Mouse (Mus musculus): ENCODE data around the gene Ogg1. TPM values are rescaled to one million over a fixed set of nuclear protein-coding genes. Genes with fewer than 3 reads are reported as not detected.

The Ogg1 gene
- 13.7 and 14.3 TPM in 2 replicates for polyA plus RNA-seq (2012; rRNA removed)

DNA sequence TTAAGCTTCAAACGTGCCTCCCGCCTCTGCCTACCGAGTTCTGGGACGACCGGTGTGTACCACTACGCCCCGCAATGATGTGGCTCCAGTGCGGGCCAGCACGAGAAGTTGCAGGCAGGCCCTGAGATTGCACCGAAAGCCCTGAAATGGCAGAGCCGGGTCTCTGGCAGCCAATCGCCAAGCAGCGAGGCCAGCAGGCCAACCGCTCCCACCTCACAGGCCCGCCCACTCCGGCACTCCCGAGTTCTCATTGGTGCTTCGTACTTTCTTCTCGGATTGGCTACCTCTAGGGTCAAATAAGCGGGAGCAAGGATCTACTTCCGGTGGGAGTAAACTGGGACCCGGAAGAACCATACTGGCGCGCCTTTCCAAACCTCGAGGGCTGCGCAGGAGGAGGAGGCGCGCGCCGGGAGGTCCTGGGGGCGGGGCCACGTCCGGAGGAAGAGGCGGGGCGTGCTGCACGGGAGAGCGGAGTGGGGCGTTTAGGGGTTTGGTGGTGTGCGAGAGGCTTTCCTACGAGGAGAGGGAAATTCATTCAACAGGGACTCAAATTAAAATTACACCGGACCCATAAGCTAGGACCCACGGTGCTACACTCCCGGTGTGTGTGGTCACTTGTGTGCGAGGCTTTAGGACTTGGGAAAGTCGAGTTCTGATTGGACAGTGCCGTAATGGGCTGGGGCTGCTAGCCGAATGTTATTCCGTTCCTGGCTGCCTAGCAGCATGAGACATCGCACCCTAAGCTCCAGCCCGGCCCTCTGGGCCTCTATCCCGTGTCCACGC lies at the start of gene Ogg1:
Gene Ogg1, plus strand, starts transcription at position 440 of the 783 bp plus-strand sequence.
- Histone ChIP-seq H3K4me1 (ENCODE audit: control insufficient read depth, insufficient read depth, low read length) (no peaks in the 10 kb centered on the region), H3K27ac (ENCODE audit: insufficient read depth, low read length) (peak within 1 kb of the TSS; percentile 41), H3K4me3 (ENCODE audit: insufficient read depth, low read length) (peak within 1 kb of the TSS; percentile 69)
- TF ChIP-seq CTCF (IDR thresholded peaks at IDR 0.05; ENCODE audit: extremely low read depth, insufficient read depth, low read length) (no peak), POLR2A (IDR thresholded peaks at IDR 0.05; ENCODE audit: extremely low read depth, insufficient read depth, low read length) (peak; percentile 91)

DNA sequence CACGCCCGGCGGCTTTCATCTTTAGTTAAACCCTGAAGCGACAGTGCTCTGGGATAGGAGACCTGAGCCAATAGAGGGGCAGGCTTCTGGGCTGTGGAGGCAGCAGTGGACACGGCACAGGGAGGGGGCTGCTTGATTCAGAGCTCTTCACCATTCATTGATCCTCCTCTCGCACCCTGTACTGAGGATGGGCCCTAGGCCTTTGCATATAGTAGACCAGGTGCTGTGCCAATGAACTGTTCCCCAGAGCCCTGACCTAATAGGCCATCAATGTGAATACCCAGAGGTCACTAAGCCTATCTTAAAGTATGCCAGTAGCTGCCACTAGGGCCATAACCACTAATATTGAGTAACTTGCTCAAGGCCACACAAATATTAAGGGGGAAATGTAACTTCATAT lies 45.1 kb upstream of the Ogg1 start:
- H3K27ac ChIP-seq (ENCODE audit: insufficient read depth, low read length) = no peak overlapping the region
- no peak for TF ChIP-seq CTCF (IDR thresholded peaks at IDR 0.05; ENCODE audit: extremely low read depth, insufficient read depth, low read length)
- no peak for TF ChIP-seq POLR2A (IDR thresholded peaks at IDR 0.05; ENCODE audit: extremely low read depth, insufficient read depth, low read length)
- H3K4me3 ChIP-seq (ENCODE audit: insufficient read depth, low read length) = peak overlapping the region; percentile 56; the same call in 1 of the 2 replicates
- no peaks in the 10 kb centered on the region for H3K4me1 ChIP-seq (ENCODE audit: control insufficient read depth, insufficient read depth, low read length)

GRCm38 (mm10) chr6:113282101-113282802 lies 44.5 kb upstream of the Ogg1 start, which contains the start of gene Cpne9:
Cpne9 (plus strand) TSS chr6:113282307.
- Histone ChIP-seq H3K27ac (ENCODE audit: insufficient read depth, low read length) (no peak within 1 kb of the TSS), H3K4me1 (ENCODE audit: control insufficient read depth, insufficient read depth, low read length) (0 out of 2 replicates have a peak, but pooled peaks cover 1% of the 10 kb centered on the region), H3K4me3 (ENCODE audit: insufficient read depth, low read length) (peak within 1 kb of the TSS; percentile 56)
- TF ChIP-seq CTCF (IDR thresholded peaks at IDR 0.05; ENCODE audit: extremely low read depth, insufficient read depth, low read length) (no peak), POLR2A (IDR thresholded peaks at IDR 0.05; ENCODE audit: extremely low read depth, insufficient read depth, low read length) (no peak)

DNA sequence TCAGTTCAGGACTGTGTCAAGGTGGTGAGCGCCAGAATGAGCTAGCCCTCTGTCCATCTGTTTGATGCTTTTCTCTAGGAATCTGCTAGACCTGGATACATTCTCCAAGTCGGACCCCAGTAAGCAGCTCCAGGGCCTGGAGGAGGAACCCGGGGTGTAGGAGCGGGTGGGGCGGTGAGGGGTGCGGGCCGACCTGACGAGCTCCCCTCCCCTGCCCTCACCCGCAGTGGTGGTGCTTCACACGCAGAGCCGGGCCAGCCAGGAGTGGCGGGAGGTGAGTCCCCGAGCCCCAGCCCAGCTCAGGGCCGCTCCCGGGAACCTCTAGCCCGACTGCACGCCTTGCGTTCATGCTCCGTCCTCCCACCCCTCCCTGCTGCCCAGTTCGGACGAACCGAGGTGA lies 43.8 kb upstream of the Ogg1 start:
- Histone ChIP-seq H3K4me3 (ENCODE audit: insufficient read depth, low read length) (peak overlapping the region; percentile 56), H3K27ac (ENCODE audit: insufficient read depth, low read length) (no peak overlapping the region), H3K4me1 (ENCODE audit: control insufficient read depth, insufficient read depth, low read length) (0 out of 2 replicates have a peak, but pooled peaks cover 1% of the 10 kb centered on the region)
- TF ChIP-seq CTCF (IDR thresholded peaks at IDR 0.05; ENCODE audit: extremely low read depth, insufficient read depth, low read length) (no peak), POLR2A (IDR thresholded peaks at IDR 0.05; ENCODE audit: extremely low read depth, insufficient read depth, low read length) (no peak)

DNA sequence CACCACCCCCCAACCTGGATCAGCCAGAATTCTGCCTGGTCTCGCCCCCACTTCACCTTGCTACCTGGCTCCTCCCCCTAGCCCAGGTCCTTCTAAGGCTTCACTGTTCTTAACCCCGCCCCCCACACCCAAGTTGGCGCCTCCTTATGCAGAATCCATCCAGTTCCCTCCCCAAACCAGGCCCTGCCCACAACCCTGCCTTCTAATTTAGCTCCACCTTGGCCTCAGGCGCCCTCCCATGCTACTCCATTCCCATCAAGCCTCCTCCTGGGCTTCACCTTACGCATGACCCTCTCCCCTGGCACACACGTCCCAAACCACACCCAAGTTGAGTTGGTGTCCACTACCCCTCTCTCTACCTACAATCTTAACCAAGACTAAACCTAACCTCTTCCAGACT lies 43.3 kb upstream of the Ogg1 start:
- TF ChIP-seq CTCF (IDR thresholded peaks at IDR 0.05; ENCODE audit: extremely low read depth, insufficient read depth, low read length) = no peak
- no peak for TF ChIP-seq POLR2A (IDR thresholded peaks at IDR 0.05; ENCODE audit: extremely low read depth, insufficient read depth, low read length)
- Histone ChIP-seq H3K27ac (ENCODE audit: insufficient read depth, low read length) (no peak overlapping the region), H3K4me1 (ENCODE audit: control insufficient read depth, insufficient read depth, low read length) (0 out of 2 replicates have a peak, but pooled peaks cover 1% of the 10 kb centered on the region), H3K4me3 (ENCODE audit: insufficient read depth, low read length) (peak overlapping the region; percentile 56)

GRCm38 (mm10) chr6:113284931-113285330 lies 41.8 kb upstream of the Ogg1 start:
- Histone ChIP-seq H3K4me3 (ENCODE audit: insufficient read depth, low read length) (no peak overlapping the region), H3K4me1 (ENCODE audit: control insufficient read depth, insufficient read depth, low read length) (0 out of 2 replicates have a peak, but pooled peaks cover 1% of the 10 kb centered on the region), H3K27ac (ENCODE audit: insufficient read depth, low read length) (no peak overlapping the region)
- no peak for TF ChIP-seq POLR2A (IDR thresholded peaks at IDR 0.05; ENCODE audit: extremely low read depth, insufficient read depth, low read length)
- no peak for TF ChIP-seq CTCF (IDR thresholded peaks at IDR 0.05; ENCODE audit: extremely low read depth, insufficient read depth, low read length)

- Histone ChIP-seq H3K4me1 (ENCODE audit: control insufficient read depth, insufficient read depth, low read length) (0 out of 2 replicates have a peak, but pooled peaks cover 1% of the 10 kb centered on the region), H3K4me3 (ENCODE audit: insufficient read depth, low read length) (no peak overlapping the region), H3K27ac (ENCODE audit: insufficient read depth, low read length) (no peak overlapping the region)
- TF ChIP-seq POLR2A (IDR thresholded peaks at IDR 0.05; ENCODE audit: extremely low read depth, insufficient read depth, low read length) = no peak
- TF ChIP-seq CTCF (IDR thresholded peaks at IDR 0.05; ENCODE audit: extremely low read depth, insufficient read depth, low read length) = no peak
These were observed 40.5 kb upstream of the Ogg1 start for GRCm38 (mm10) chr6:113286316-113286715.

DNA sequence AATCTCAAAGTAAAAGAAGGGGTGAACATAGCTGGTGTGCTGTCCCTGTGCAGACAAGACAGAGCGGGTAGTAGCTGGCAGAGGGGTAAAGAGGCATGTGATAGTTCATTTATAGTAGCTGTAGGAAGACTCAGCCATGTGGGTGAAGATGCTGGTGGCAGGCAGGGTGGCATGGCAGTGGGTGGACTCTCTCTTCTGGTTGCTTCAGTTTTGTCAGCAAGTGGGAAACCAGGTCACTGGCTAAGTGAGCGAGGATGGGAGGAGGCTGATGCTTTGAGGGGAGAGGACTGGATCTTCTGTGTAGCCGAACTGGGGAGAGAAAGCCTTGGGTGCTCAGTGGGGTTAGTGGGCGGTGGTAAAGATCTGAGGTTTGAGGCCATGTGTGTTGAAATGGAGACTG lies 39.5 kb upstream of the Ogg1 start:
- TF ChIP-seq CTCF (IDR thresholded peaks at IDR 0.05; ENCODE audit: extremely low read depth, insufficient read depth, low read length) (no peak), POLR2A (IDR thresholded peaks at IDR 0.05; ENCODE audit: extremely low read depth, insufficient read depth, low read length) (no peak)
- no peak overlapping the region for H3K4me3 ChIP-seq (ENCODE audit: insufficient read depth, low read length)
- H3K4me1 ChIP-seq (ENCODE audit: control insufficient read depth, insufficient read depth, low read length) = 0 out of 2 replicates have a peak, but pooled peaks cover 1% of the 10 kb centered on the region
- H3K27ac ChIP-seq (ENCODE audit: insufficient read depth, low read length) = no peak overlapping the region

DNA sequence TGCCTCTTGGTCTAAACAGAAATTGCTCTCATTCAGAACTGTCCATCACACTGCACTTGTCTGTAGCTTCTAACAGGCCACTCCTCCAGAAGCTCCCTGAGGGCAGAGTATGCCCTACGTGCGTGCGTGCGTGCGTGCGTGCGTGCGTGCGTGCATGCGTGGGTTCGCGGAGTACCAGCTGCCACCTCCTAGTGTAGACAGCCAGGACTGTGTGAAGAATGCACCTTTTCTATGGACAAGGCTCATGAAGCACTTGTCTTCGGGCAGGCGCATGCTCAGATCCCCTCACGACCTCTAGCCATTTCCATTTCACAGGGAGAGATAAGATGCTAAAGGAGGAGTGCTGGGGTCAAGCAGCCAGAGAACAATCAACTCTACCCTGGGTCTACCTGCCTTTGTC lies 37.4 kb upstream of the Ogg1 start:
- no peak for TF ChIP-seq CTCF (IDR thresholded peaks at IDR 0.05; ENCODE audit: extremely low read depth, insufficient read depth, low read length)
- TF ChIP-seq POLR2A (IDR thresholded peaks at IDR 0.05; ENCODE audit: extremely low read depth, insufficient read depth, low read length) = no peak
- Histone ChIP-seq H3K4me1 (ENCODE audit: control insufficient read depth, insufficient read depth, low read length) (0 out of 2 replicates have a peak, but pooled peaks cover 1% of the 10 kb centered on the region), H3K4me3 (ENCODE audit: insufficient read depth, low read length) (no peak overlapping the region), H3K27ac (ENCODE audit: insufficient read depth, low read length) (no peak overlapping the region)
